In genomic region chr7:123322452-123323121, GRCm38 (mm10) we compare ENCODE assay signal across 10 mouse cellular contexts. TPM values are rescaled to one million over a fixed set of nuclear protein-coding genes. Genes with fewer than 3 reads are reported as not detected.
DNase-seq lines count a peak whose midpoint lies in the region; ATAC-seq lines count a peak whose summit lies in the region.
"Had no signal": no experiment of that assay in that cellular context is flagged by ENCODE, and none has a peak within 500 bp of the region (broad histone marks: within the 10 kb centered on the region; RNA-seq: fewer than 3 reads in every experiment).

No protein-coding gene starts in this region.

- DNase-seq in CD4-positive, CD25-positive, alpha-beta regulatory T cell, adult 2 months (ENCODE audit: low read depth, low spot score), result peak; percentile 80
- DNase-seq in c-Kit-positive CD71-positive TER-119-negative erythroid progenitor cells, embryonic 14.5 days (ENCODE audit: low read depth), result peak; percentile 19
- no peak for DNase-seq in ovary, postnatal 36 days (ENCODE audit: low spot score)
- DNase-seq in B cell, adult 2 months, result no peak
- DNase-seq in heart, postnatal 14 days, result no peak
- no peak for DNase-seq in layer of hippocampus, postnatal 36 days

- H3K27me3 ChIP-seq in liver, embryonic 15.5 days, result no peaks in the 10 kb centered on the region

- ATAC-seq in liver, embryonic 15.5 days (ENCODE audit: insufficient read depth), result peak; percentile 66
- peak; percentile 57 for ATAC-seq in monocyte, adult 5-6 weeks (replicated peaks; ENCODE audit: insufficient number of reproducible peaks, low FRiP score, low TSS enrichment, poor library complexity, severe bottlenecking)
- ATAC-seq: midbrain, embryonic 16.5 days had no signal

- H3K9me3 ChIP-seq in liver, embryonic 15.5 days (replicated peaks), result no peaks in the 10 kb centered on the region

- no peak overlapping the region for H3K4me2 ChIP-seq in liver, embryonic 15.5 days

- peaks cover 55% of the 10 kb centered on the region for H3K4me1 ChIP-seq in liver, embryonic 15.5 days (replicated peaks)

- WGBS in liver, embryonic 15.5 days (ENCODE audit: insufficient replicate concordance), result 41% methylated on average over 13 of the region's 13 CpGs

- intact Hi-C loops in heart, postnatal 14 days (cut with DNase I), result no loop called here

- H3K9ac ChIP-seq in liver, embryonic 15.5 days, result no peak overlapping the region

- H3K27ac ChIP-seq in liver, embryonic 15.5 days (replicated peaks), result peak overlapping the region; percentile 49

- H3K36me3 ChIP-seq in liver, embryonic 15.5 days (replicated peaks), result peaks cover 88% of the 10 kb centered on the region

- no peak overlapping the region for H3K4me3 ChIP-seq in liver, embryonic 15.5 days (replicated peaks)
- H3K4me3 ChIP-seq: erythroblast, embryonic 14.5 days had no signal

RNA-seq across cellular contexts. Expression of gene Lcmt1, which starts 47.0 kb away (rescaled TPM):
- 21.2 and 22.3 TPM in 2 replicates for polyA plus RNA-seq in liver, embryonic 15.5 days (2015; fragmentation: Nextera tagmentation; extraction: Ambion mirVana)
- total RNA-seq in monocyte, adult 5-6 weeks (2017), result 19.3 to 26.6 TPM (median 21.5 TPM) in 3 replicates
- 10 to 100 TPM; 25.0 to 25.3 TPM for total RNA-seq in heart, postnatal 14 days (2021)
- 10 to 100 TPM; 86.7 to 91.0 TPM for total RNA-seq in layer of hippocampus, postnatal 36 days (2021)

RNA-seq across cellular contexts. Expression of gene Arhgap17, which starts 47.1 kb away (rescaled TPM):
- polyA plus RNA-seq in liver, embryonic 15.5 days (2015; fragmentation: Nextera tagmentation; extraction: Ambion mirVana), result 10.2 and 10.3 TPM in 2 replicates
- 32.6 to 77.7 TPM (median 39.3 TPM) in 3 replicates for total RNA-seq in monocyte, adult 5-6 weeks (2017)
- 10 to 100 TPM; 17.6 to 25.0 TPM for total RNA-seq in heart, postnatal 14 days (2021)
- total RNA-seq in layer of hippocampus, postnatal 36 days (2021), result 10 to 100 TPM; 27.5 to 34.3 TPM

Comparison
In these comparisons a context has a peak if more than half of its experiments do, and no peak if none do; other contexts are left out.
1. DNase-seq: peak in CD4-positive, CD25-positive, alpha-beta regulatory T cell, adult 2 months (single experiment) and c-Kit-positive CD71-positive TER-119-negative erythroid progenitor cells, embryonic 14.5 days (single experiment); none in ovary, postnatal 36 days (single experiment), B cell, adult 2 months (0 of 2), heart, postnatal 14 days (0 of 2) and layer of hippocampus, postnatal 36 days (0 of 2).